Mouse (Mus musculus) forebrain, embryonic 15.5 days (tissue): Measurements from ENCODE around the gene Alpk1. TPM values are rescaled to one million over a fixed set of nuclear protein-coding genes. Genes with fewer than 3 reads are reported as not detected.
"Not testable (repeated sequence)": the region's sequence is repeated elsewhere in the genome, so short reads cannot be mapped to it uniquely, and the experiment has no call there.

Experiments
- ATAC-seq: fragments of 200-750 bp; cut with Nextera tagmentation; replicated peaks from 2 replicates; pipeline ENCODE4 v1.8.0; 2017; ENCODE audit warnings: mild to moderate bottlenecking, moderate TSS enrichment, moderate library complexity
- H3K27ac ChIP-seq: fragments of 300-500 bp; sonication (generic); replicated peaks from 2 replicates; pipeline ENCODE4 v1.5.1; 2015; ENCODE audit warnings: mild to moderate bottlenecking, inconsistent platforms
- H3K27me3 ChIP-seq: fragments of 300-500 bp; sonication (generic); 2 replicates; pipeline ENCODE4 v1.6.1; 2015; ENCODE audit warnings: inconsistent platforms
- H3K36me3 ChIP-seq: fragments of 300-500 bp; sonication (generic); 2 replicates; pipeline ENCODE4 v1.6.1; 2015; ENCODE audit warnings: mild to moderate bottlenecking, inconsistent platforms
- H3K4me1 ChIP-seq: fragments of 300-500 bp; sonication (generic); 2 replicates; pipeline ENCODE4 v1.6.1; 2015; ENCODE audit warnings: inconsistent platforms
- H3K4me2 ChIP-seq: fragments of 300-500 bp; sonication (generic); replicated peaks from 2 replicates; pipeline ENCODE4 v1.6.1; 2015; ENCODE audit warnings: mild to moderate bottlenecking, inconsistent platforms
- H3K4me3 ChIP-seq: fragments of 300-500 bp; sonication (generic); 2 replicates; pipeline ENCODE4 v1.5.1; 2015; ENCODE audit warnings: mild to moderate bottlenecking, inconsistent platforms
- H3K9ac ChIP-seq: fragments of 300-500 bp; sonication (generic); replicated peaks from 2 replicates; pipeline ENCODE4 v1.6.1; 2015; ENCODE audit warnings: mild to moderate bottlenecking, inconsistent platforms
- H3K9me3 ChIP-seq: fragments of 300-500 bp; sonication (generic); 2 replicates; pipeline ENCODE4 v1.6.1; 2016; ENCODE audit warnings: inconsistent platforms
- WGBS: fragments of 180-500 bp; shearing (Covaris S2); methylation state at CpG from one replicate; pipeline ENCODE4 v1.1.7; 2015; ENCODE audit warnings: mixed read lengths; 5-methylcytosine and 5-hydroxymethylcytosine counted together
- polyA plus RNA-seq: library from polyadenylated mRNA; unstranded; fragments of >200 nt; fragmentation: Nextera tagmentation; extraction: Ambion mirVana; gene quantifications from 2 replicates; pipeline ENCODE4 v1.2.1, GENCODE M21; 2015

The Alpk1 gene
- polyA plus RNA-seq, 1 experiment from 2014 or later, result 0.78 TPM

- ATAC-seq, result no peak
- H3K4me1 ChIP-seq, result peaks cover 23% of the 10 kb centered on the region
- H3K36me3 ChIP-seq, result no peaks in the 10 kb centered on the region
- H3K4me2 ChIP-seq, result peak overlapping the region; percentile 99; the same call in 1 of the 2 replicates
- no peak overlapping the region for H3K27ac ChIP-seq
- H3K27me3 ChIP-seq, result peaks cover 16% of the 10 kb centered on the region
- H3K4me3 ChIP-seq, result peak overlapping the region; percentile 58; the same call in 1 of the 2 replicates
- H3K9ac ChIP-seq, result no peak overlapping the region
- 27% methylated on average over 8 of the region's 8 CpGs for WGBS
- H3K9me3 ChIP-seq, result no peaks in the 10 kb centered on the region
Measured at GRCm38 (mm10) chr3:127788919-127789318, 8.6 kb upstream of the Alpk1 start.

DNA sequence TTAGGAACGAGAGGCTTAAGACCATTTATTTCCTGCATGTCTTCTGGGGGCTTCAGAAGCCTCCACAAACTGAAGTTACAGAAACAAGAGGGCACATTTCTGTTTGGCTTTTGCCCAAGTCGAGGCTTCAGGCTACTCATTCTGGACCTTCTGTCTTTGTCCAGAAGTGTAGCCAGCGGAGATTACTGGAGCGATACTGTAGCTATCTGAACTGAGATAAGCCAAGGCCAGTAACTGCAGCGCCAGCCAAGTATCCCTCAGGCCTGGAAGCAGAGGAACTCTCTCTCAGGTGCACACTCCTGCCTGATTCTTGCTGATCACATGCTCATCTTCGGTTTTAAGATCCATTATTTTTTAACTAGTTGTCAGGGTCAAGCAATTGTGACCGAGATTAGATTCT is 7.7 kb upstream of the Alpk1 start:
- WGBS, result 51% methylated on average over 7 of the region's 7 CpGs
- Histone ChIP-seq H3K36me3 (no peaks in the 10 kb centered on the region), H3K27ac (no peak overlapping the region), H3K4me3 (no peak overlapping the region), H3K27me3 (peaks cover 16% of the 10 kb centered on the region), H3K9ac (no peak overlapping the region), H3K4me2 (no peak overlapping the region), H3K4me1 (peaks cover 23% of the 10 kb centered on the region), H3K9me3 (no peaks in the 10 kb centered on the region)
- no peak for ATAC-seq

DNA sequence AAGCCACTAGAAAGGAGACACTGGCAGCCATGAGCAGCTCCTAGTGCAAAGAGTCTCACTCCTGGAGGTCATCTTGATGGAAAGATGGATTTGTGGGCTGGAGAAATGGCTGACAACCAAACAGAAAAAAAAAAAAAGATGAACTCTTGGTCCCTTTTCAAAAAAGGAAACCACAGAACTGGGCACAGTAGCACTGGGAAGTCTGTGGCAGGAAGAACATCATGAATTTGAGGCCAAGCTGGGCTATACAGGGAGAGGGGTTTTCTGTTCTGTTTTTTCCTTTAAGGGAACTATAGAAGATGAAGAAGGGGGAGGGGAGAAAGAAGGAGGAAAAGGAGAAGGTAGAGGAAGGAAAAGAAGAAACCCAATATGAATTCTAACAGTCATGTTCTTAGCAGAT is 6.7 kb upstream of the Alpk1 start:
- no peak for ATAC-seq
- H3K36me3 ChIP-seq, result no peaks in the 10 kb centered on the region
- H3K27ac ChIP-seq, result no peak overlapping the region
- no peaks in the 10 kb centered on the region for H3K9me3 ChIP-seq
- H3K9ac ChIP-seq, result no peak overlapping the region
- peaks cover 12% of the 10 kb centered on the region for H3K27me3 ChIP-seq
- peaks cover 23% of the 10 kb centered on the region for H3K4me1 ChIP-seq
- no peak overlapping the region for H3K4me2 ChIP-seq
- H3K4me3 ChIP-seq, result no peak overlapping the region

- not testable (repeated sequence) for H3K27ac ChIP-seq, H3K9me3 ChIP-seq, H3K4me1 ChIP-seq, H3K9ac ChIP-seq, H3K4me3 ChIP-seq, ATAC-seq, H3K4me2 ChIP-seq, H3K36me3 ChIP-seq
- 95% methylated on average over 8 of the region's 8 CpGs for WGBS
- peaks cover 12% of the 10 kb centered on the region for H3K27me3 ChIP-seq
Measured at GRCm38 (mm10) chr3:127783680-127784079, 3.4 kb upstream of the Alpk1 start.

DNA sequence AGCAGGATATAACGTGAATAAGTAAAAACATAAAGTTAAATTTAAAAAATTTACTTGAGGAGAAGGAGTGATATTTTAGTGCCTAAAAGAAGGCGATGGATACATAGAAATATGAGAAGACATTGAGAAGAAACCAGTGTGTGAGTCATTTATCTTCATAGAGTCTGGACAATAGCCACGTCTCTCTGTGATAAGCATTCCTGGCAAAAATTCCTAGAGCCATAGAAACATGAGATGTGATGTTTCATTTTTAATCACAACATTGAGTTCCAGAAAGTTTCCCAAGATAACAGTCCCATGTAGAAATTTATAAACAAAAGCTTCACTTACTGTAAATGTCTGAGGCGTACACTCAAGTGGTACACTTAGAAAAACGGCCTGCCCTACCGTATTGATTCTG is 2.6 kb upstream of the Alpk1 start:
- WGBS, result 92% methylated on average over 6 of the region's 6 CpGs
- no peaks in the 10 kb centered on the region for H3K36me3 ChIP-seq
- no peak overlapping the region for H3K4me2 ChIP-seq
- no peak overlapping the region for H3K27ac ChIP-seq
- ATAC-seq, result no peak
- H3K4me1 ChIP-seq, result peaks cover 7% of the 10 kb centered on the region
- no peaks in the 10 kb centered on the region for H3K9me3 ChIP-seq
- no peak overlapping the region for H3K4me3 ChIP-seq
- H3K27me3 ChIP-seq, result peaks cover 8% of the 10 kb centered on the region
- no peak overlapping the region for H3K9ac ChIP-seq

- no peaks in the 10 kb centered on the region for H3K36me3 ChIP-seq
- peaks cover 7% of the 10 kb centered on the region for H3K4me1 ChIP-seq
- H3K27ac ChIP-seq, result no peak overlapping the region
- no peak overlapping the region for H3K4me3 ChIP-seq
- no peak overlapping the region for H3K4me2 ChIP-seq
- no peak overlapping the region for H3K9ac ChIP-seq
- WGBS, result 93% methylated on average over 9 of the region's 9 CpGs
- H3K27me3 ChIP-seq, result 0 out of 2 replicates have a peak, but pooled peaks cover 2% of the 10 kb centered on the region
- H3K9me3 ChIP-seq, result no peaks in the 10 kb centered on the region
- no peak for ATAC-seq
Measured at GRCm38 (mm10) chr3:127780921-127781320, 594 bp upstream of the Alpk1 start.

DNA sequence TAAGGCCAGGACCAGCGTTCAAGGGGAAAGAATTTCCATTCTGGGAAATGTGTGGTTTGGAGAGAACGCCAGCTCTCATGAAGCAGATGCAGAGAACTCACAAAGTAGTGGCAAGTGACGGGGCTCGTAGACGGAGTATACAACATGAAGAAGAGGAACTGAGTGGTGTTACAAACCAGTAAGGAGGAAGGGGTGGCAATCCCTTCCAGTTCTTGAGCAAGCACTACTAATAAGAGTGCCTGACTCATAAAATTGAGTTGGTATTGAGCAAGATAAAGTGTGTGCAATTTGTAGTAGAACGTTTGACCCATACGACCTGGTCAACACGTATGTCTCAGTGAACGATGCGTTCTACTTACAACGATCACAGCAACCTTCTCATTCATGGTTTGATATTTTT is 11.2 kb downstream of the Alpk1 start:
- Histone ChIP-seq H3K36me3 (no peaks in the 10 kb centered on the region), H3K4me3 (no peak overlapping the region), H3K4me1 (no peaks in the 10 kb centered on the region), H3K27ac (no peak overlapping the region), H3K9me3 (no peaks in the 10 kb centered on the region), H3K27me3 (no peaks in the 10 kb centered on the region), H3K9ac (no peak overlapping the region), H3K4me2 (no peak overlapping the region)
- no peak for ATAC-seq
- 92% methylated on average over 11 of the region's 11 CpGs for WGBS

DNA sequence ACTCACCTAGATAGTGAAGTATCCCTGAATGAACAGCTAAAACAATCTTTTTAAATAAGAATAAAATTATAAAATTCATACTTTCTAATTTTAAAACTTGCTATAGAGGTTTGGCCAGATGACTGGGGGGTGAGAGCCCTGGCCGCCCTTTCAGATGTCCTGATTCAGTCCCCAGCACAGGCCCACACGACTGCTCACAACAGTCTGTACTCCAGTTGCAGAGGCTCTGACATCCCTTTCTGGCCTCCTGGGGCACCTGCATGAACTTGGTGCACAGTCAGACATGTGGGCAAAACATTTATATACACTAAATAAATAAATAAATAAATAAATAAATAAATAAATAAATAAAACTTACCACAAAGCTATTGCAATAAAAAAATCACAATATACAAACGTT is 14.4 kb downstream of the Alpk1 start:
- 70% methylated on average over 3 of the region's 3 CpGs for WGBS
- Histone ChIP-seq H3K27me3 (peaks cover 2% of the 10 kb centered on the region; the same call in 1 of the 2 replicates), H3K4me1 (no peaks in the 10 kb centered on the region), H3K9me3 (no peaks in the 10 kb centered on the region), H3K27ac (no peak overlapping the region), H3K36me3 (no peaks in the 10 kb centered on the region), H3K4me3 (no peak overlapping the region), H3K9ac (no peak overlapping the region), H3K4me2 (no peak overlapping the region)
- no peak for ATAC-seq

DNA sequence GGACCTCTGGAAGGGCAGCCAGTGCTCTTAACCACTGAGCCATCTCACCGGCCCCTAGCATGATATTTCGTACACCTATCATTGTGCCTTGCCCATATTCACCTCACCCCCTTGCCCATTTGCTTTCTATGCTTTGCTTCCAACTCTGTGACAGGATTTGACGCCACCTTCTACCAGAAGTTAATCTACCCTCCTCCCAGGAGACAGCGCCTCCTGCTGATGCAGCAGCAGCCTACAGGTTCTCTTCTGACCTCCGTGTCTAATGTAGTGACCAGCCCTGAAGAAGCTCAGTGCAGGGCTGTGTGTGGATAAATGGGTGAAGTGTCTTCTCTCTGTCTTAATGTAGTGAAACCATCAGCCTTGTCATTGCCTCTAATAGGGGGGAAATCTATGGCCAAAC is 15.8 kb downstream of the Alpk1 start:
- 56% methylated on average over 5 of the region's 5 CpGs for WGBS
- ATAC-seq, result no peak

DNA sequence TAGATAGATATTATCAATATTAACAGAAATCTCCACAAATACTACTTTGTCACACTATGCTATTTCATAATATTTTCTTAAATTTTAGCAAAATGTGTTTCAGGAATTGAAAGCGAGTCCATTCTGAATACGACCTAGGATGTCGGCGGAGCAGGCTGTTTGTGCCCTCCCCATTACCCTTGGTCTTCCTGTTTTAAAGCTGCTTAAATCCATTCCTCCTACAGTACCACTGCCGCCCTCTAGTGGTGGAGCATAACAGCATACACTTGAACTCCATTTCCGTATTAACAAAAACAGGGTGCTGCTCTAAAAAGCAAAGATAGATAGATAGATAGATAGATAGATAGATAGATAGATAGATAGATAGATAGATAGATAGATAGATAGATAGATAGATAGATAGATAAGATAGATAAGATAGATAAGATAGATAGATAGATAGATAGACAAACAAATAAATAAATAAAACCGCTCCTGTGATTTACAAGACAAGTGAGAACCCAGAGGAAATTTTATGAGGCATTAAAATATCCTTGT is 17.2 kb downstream of the Alpk1 start:
- H3K4me3 ChIP-seq, result no peak overlapping the region
- WGBS, result 20% methylated on average over 7 of the region's 7 CpGs
- no peak overlapping the region for H3K27ac ChIP-seq
- H3K36me3 ChIP-seq, result no peaks in the 10 kb centered on the region
- ATAC-seq, result peak; percentile 67; the same call in 1 of the 2 replicates
- H3K27me3 ChIP-seq, result peaks cover 3% of the 10 kb centered on the region; the same call in 1 of the 2 replicates
- H3K9ac ChIP-seq, result no peak overlapping the region
- peaks cover 6% of the 10 kb centered on the region; the same call in 1 of the 2 replicates for H3K4me1 ChIP-seq
- no peak overlapping the region for H3K4me2 ChIP-seq
- H3K9me3 ChIP-seq, result no peaks in the 10 kb centered on the region

More for the DNA sequence above, 15.8 kb downstream of the Alpk1 start:
- no peak overlapping the region for H3K4me2 ChIP-seq
- H3K36me3 ChIP-seq, result no peaks in the 10 kb centered on the region
- no peak overlapping the region for H3K27ac ChIP-seq
- no peaks in the 10 kb centered on the region for H3K4me1 ChIP-seq
- H3K4me3 ChIP-seq, result no peak overlapping the region
- H3K9me3 ChIP-seq, result no peaks in the 10 kb centered on the region
- no peak overlapping the region for H3K9ac ChIP-seq
- peaks cover 3% of the 10 kb centered on the region; the same call in 1 of the 2 replicates for H3K27me3 ChIP-seq

- H3K27ac ChIP-seq, result no peak overlapping the region
- no peak overlapping the region for H3K9ac ChIP-seq
- no peak overlapping the region for H3K4me3 ChIP-seq
- peaks cover 8% of the 10 kb centered on the region; the same call in 1 of the 2 replicates for H3K4me1 ChIP-seq
- H3K36me3 ChIP-seq, result no peaks in the 10 kb centered on the region
- 61% methylated on average over 8 of the region's 8 CpGs for WGBS
- peaks cover 3% of the 10 kb centered on the region; the same call in 1 of the 2 replicates for H3K27me3 ChIP-seq
- no peaks in the 10 kb centered on the region for H3K9me3 ChIP-seq
- no peak for ATAC-seq
- no peak overlapping the region for H3K4me2 ChIP-seq
Measured at GRCm38 (mm10) chr3:127762403-127762802, 17.9 kb downstream of the Alpk1 start.

DNA sequence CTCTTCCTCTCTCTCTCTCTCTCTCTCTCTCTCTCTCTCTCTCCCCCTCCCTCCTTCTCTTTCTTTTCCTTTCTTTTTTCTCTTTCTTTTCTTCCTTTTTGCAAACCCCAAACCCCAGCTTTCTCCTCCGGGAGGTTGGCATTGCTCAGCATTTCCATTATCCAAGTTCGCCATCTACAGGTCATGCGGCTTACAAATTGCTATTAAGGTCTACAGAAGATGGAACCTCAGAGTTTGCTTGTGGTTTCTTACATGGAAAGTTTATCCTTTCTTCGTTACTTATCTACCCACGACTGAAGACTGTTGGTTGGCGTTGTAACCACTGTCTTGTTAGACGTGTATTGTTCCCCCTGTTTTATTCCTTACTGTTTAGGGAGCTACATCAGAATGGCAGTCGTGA is 21.1 kb downstream of the Alpk1 start:
- Histone ChIP-seq H3K9me3 (no peaks in the 10 kb centered on the region), H3K4me1 (peaks cover 8% of the 10 kb centered on the region; the same call in 1 of the 2 replicates), H3K9ac (no peak overlapping the region), H3K4me3 (no peak overlapping the region), H3K36me3 (no peaks in the 10 kb centered on the region), H3K27ac (peak overlapping the region; percentile 71), H3K27me3 (peaks cover 3% of the 10 kb centered on the region; the same call in 1 of the 2 replicates), H3K4me2 (no peak overlapping the region)
- 11% methylated on average over 8 of the region's 8 CpGs for WGBS
- ATAC-seq, result peak; percentile 82

- H3K9me3 ChIP-seq, result no peaks in the 10 kb centered on the region
- no peak overlapping the region for H3K4me2 ChIP-seq
- peaks cover 8% of the 10 kb centered on the region; the same call in 1 of the 2 replicates for H3K4me1 ChIP-seq
- no peaks in the 10 kb centered on the region for H3K36me3 ChIP-seq
- peak overlapping the region; percentile 71 for H3K27ac ChIP-seq
- no peak overlapping the region for H3K9ac ChIP-seq
- H3K4me3 ChIP-seq, result no peak overlapping the region
- 41% methylated on average over 4 of the region's 4 CpGs for WGBS
- ATAC-seq, result peak; percentile 72
- peaks cover 3% of the 10 kb centered on the region; the same call in 1 of the 2 replicates for H3K27me3 ChIP-seq
Measured at GRCm38 (mm10) chr3:127758806-127759205, 21.5 kb downstream of the Alpk1 start.
